Mouse (Mus musculus) megakaryocyte, adult 5-6 weeks (primary cell): ENCODE data around the gene Rptor. TPM values are rescaled to one million over a fixed set of nuclear protein-coding genes. Genes with fewer than 3 reads are reported as not detected.

Source experiments
- ATAC-seq: 2 replicates; pipeline ENCODE4 v1.8.0; 2016; ENCODE audit warnings: mild to moderate bottlenecking, inconsistent platforms; ENCODE audit not compliant: poor library complexity, severe bottlenecking
- total RNA-seq, 2 experiments: library from RNA; stranded (forward) in 1 of 2; stranded (reverse) in 1 of 2; fragments of 153-499, 151-499 nt in 1 of 2; fragments of 221-1000, 200-1000 nt in 1 of 2; gene quantifications; 2 replicates each; pipeline versions ENCODE4 v1.2.3 to v1.2.4; 2015 to 2017

Gene Rptor
- total RNA-seq, 2 experiments from 2014 or later: 7.1 to 11.8 TPM

- ATAC-seq: no peak
Observed at GRCm38 (mm10) chr11:119947426-119947825, 344.7 kb downstream of the Rptor start.

DNA sequence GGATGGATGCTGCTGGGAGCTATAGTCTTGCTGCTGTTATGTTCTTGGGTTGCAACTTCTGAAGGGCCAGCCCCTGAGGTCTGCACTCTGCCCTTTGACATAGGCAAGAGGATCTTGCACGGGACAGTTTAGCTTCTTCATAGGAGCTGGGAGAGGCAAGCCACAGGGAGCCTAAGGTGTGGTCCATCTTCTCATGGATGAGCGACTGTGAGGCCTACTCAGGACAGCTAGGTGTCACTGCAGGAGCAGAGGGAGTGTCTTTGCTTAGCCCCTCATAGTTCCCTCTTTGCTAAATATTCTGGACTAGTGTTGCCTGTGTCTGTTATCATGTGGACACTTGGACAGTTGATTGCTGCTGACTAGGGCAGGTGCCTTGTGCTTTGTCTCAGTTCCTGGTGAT lies 345.2 kb downstream of the Rptor start:
- ATAC-seq: no peak

GRCm38 (mm10) chr11:119948305-119948704 lies 345.6 kb downstream of the Rptor start:
- no peak for ATAC-seq

- ATAC-seq: no peak
Observed at GRCm38 (mm10) chr11:119948803-119949202, 346.1 kb downstream of the Rptor start.

Other genes starting within 250 kb of the Rptor start
- 12.9 and 15.0 TPM in 2 replicates for gene Sgsh, start 247.4 kb upstream of the Rptor start, total RNA-seq (2015)
- 12.9 and 15.8 TPM in 2 replicates for gene Sgsh, start 247.4 kb upstream of the Rptor start, total RNA-seq (2017)
- gene Slc26a11, start 247.3 kb upstream of the Rptor start, total RNA-seq (2015): 4.8 and 6.0 TPM in 2 replicates
- gene Slc26a11, start 247.3 kb upstream of the Rptor start, total RNA-seq (2017): 1.2 and 3.4 TPM in 2 replicates
- gene Rnf213, start 209.8 kb upstream of the Rptor start, total RNA-seq (2015): 108 and 121 TPM in 2 replicates
- gene Rnf213, start 209.8 kb upstream of the Rptor start, total RNA-seq (2017): 70.7 and 84.8 TPM in 2 replicates
- 4.5 and 4.7 TPM in 2 replicates for gene Endov, start 111.6 kb upstream of the Rptor start, total RNA-seq (2015)
- 5.3 and 5.6 TPM in 2 replicates for gene Endov, start 111.6 kb upstream of the Rptor start, total RNA-seq (2017)
- gene Nptx1, start 55.2 kb upstream of the Rptor start, total RNA-seq (2015): not detected in 2 replicates
- not detected in 2 replicates for gene Nptx1, start 55.2 kb upstream of the Rptor start, total RNA-seq (2017)